31 mouse cellular contexts compared by ENCODE assay signal in genomic region chr9:104489383-104489782, GRCm38 (mm10). TPM values are rescaled to one million over a fixed set of nuclear protein-coding genes. Genes with fewer than 3 reads are reported as not detected.
"Had no signal": no experiment of that assay in that cellular context is flagged by ENCODE, and none has a peak within 500 bp of the region (broad histone marks: within the 10 kb centered on the region; RNA-seq: fewer than 3 reads in every experiment).

No protein-coding gene starts in this region.

- H3K36me3 ChIP-seq: heart, embryonic 10.5 days; heart, embryonic 12.5 days; heart, embryonic 13.5 days; heart, embryonic 15.5 days; hindbrain, embryonic 10.5 days; hindbrain, embryonic 12.5 days; hindbrain, embryonic 13.5 days; hindbrain, embryonic 15.5 days; intestine, embryonic 15.5 days had no signal

- H3K4me2 ChIP-seq: heart, embryonic 11.5 days; heart, embryonic 12.5 days; heart, embryonic 13.5 days; heart, embryonic 15.5 days; hindbrain, embryonic 12.5 days; hindbrain, embryonic 13.5 days; hindbrain, embryonic 14.5 days; hindbrain, embryonic 15.5 days; intestine, embryonic 15.5 days had no signal

- ATAC-seq: hindbrain, embryonic 16.5 days; hindbrain, postnatal 0 days; inflammation-experienced regulatory T-cells, adult 6 months; intestine, embryonic 15.5 days; intestine, embryonic 16.5 days; intestine, postnatal 0 days had no signal

- H3K4me1 ChIP-seq: heart, embryonic 10.5 days; heart, embryonic 12.5 days; heart, embryonic 13.5 days; heart, embryonic 15.5 days; hindbrain, embryonic 10.5 days; hindbrain, embryonic 12.5 days; hindbrain, embryonic 13.5 days; hindbrain, embryonic 15.5 days; intestine, embryonic 15.5 days had no signal

- H3K9me3 ChIP-seq: heart, embryonic 10.5 days; heart, embryonic 12.5 days; heart, embryonic 13.5 days; heart, embryonic 15.5 days; hindbrain, embryonic 10.5 days; hindbrain, embryonic 12.5 days; hindbrain, embryonic 13.5 days; hindbrain, embryonic 15.5 days; intestine, embryonic 15.5 days had no signal

- H3K4me3 ChIP-seq: heart, embryonic 10.5 days; heart, embryonic 12.5 days; heart, embryonic 13.5 days; heart, embryonic 15.5 days; hindbrain, embryonic 10.5 days; hindbrain, embryonic 12.5 days; hindbrain, embryonic 13.5 days; hindbrain, embryonic 15.5 days; intestine, embryonic 15.5 days; layer of hippocampus, adult 2 months; left cerebral cortex, adult 2 months had no signal

- H3K27ac ChIP-seq: heart, embryonic 10.5 days; heart, embryonic 13.5 days; heart, embryonic 15.5 days; hindbrain, embryonic 10.5 days; hindbrain, embryonic 12.5 days; hindbrain, embryonic 13.5 days; hindbrain, embryonic 14.5 days; hindbrain, embryonic 15.5 days; hindbrain, postnatal 0 days; intestine, embryonic 15.5 days; layer of hippocampus, adult 2 months; left cerebral cortex, adult 2 months had no signal

- H3K27me3 ChIP-seq: heart, embryonic 12.5 days; heart, embryonic 13.5 days; heart, embryonic 15.5 days; hindbrain, embryonic 12.5 days; hindbrain, embryonic 13.5 days; hindbrain, embryonic 15.5 days; intestine, embryonic 15.5 days had no signal

- H3K9ac ChIP-seq: heart, embryonic 12.5 days; heart, embryonic 13.5 days; heart, embryonic 15.5 days; hindbrain, embryonic 12.5 days; hindbrain, embryonic 13.5 days; hindbrain, embryonic 14.5 days; hindbrain, embryonic 15.5 days; intestine, embryonic 15.5 days had no signal

- DNase-seq: heart, postnatal 10 days; heart, postnatal 14 days; heart, postnatal 36 days; heart, postnatal 4 days; kidney, adult 11 months; kidney, adult 8-10 months; kidney, postnatal 10 days; kidney, postnatal 25 days; kidney, postnatal 36 days; kidney, postnatal 4 days; layer of hippocampus, adult 9-11 months; layer of hippocampus, postnatal 36 days had no signal

RNA-seq across cellular contexts. Expression of gene Cpne4, which starts 57.7 kb away (rescaled TPM):
- total RNA-seq: heart, postnatal 10 days; heart, postnatal 4 days; hematopoietic stem cell, adult 5-6 weeks had no signal
- polyA plus RNA-seq: inflammation-experienced regulatory T-cells, adult 6 months had no signal
